Mouse (Mus musculus): ENCODE measurements around the gene Casp12. TPM values are rescaled to one million over a fixed set of nuclear protein-coding genes. Genes with fewer than 3 reads are reported as not detected.

The Casp12 gene
- polyA plus RNA-seq, 1 experiment, result 2.5 TPM

DNA sequence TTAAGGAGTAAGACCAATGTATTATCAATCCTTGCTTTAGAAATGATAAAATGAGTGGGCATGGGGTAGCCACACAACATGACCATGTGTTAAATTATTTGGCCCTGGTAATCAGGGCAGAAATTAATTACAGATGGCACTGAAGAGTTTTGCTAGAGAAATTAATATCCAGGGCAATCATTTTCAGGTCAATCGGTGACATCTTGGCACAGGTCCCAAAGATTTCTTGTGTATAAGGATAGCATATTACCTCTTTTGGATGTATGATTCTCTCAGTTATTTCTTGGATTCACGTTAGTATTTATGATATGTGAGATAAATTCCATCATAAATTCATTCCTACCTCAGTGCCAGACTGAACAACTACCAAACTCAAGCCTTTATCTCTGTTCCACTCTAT, 72.6 kb downstream of the Casp12 start:
- 55% methylated on average over 2 of the region's 2 CpGs for whole genome bisulfite sequencing
- no peak for DNase-seq (ENCODE audit: low read depth, low spot score)

Other genes starting within 250 kb of the Casp12 start
- gene Casp1, start 46.9 kb upstream of the Casp12 start, polyA plus RNA-seq (2012; rRNA removed), result 15.5 and 17.2 TPM in 2 replicates
- 26.4 and 30.7 TPM in 2 replicates for gene Casp4, start 36.6 kb upstream of the Casp12 start, polyA plus RNA-seq (2012; rRNA removed)

Data from large intestine, adult 2 months (tissue).